Mouse (Mus musculus) small intestine, adult 2 months (tissue): ENCODE results near the gene Homer2.

Source experiments
- CTCF ChIP-seq: fragments of 200-500 bp; IDR thresholded peaks from 2 replicates; pipeline ENCODE4 v1.5.1; 2012; ENCODE audit warnings: low read depth, mild to moderate bottlenecking, control low read depth, inconsistent platforms, low read length, moderate library complexity, mixed read lengths; ENCODE audit not compliant: insufficient replicate concordance, insufficient read length; ENCODE audit errors: extremely low read depth
- POLR2A ChIP-seq: fragments of 200-500 bp; IDR thresholded peaks from 2 replicates; pipeline ENCODE4 v1.6.1; 2012; ENCODE audit warnings: low read depth, mild to moderate bottlenecking, control low read depth, inconsistent platforms, low read length, moderate library complexity

DNA sequence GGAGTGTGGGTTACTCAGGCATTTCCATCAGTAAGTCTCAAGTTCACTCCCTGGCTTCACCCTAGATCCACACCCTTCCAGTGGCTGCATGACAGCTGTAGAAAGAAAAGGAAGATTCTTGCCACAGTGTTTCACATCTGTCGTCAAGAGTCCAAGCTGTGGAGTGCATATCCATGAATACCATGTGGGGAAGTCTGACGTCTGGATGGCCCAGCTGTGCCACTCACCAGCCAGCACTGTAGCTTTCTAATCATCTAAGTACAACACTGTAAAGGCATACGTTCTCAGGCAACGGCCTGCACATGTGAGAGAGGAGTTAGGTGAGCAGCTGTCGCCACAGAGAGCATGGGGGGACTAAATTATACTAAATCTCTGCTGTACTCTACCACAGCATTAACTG lies 56.0 kb downstream of the Homer2 start:
- TF ChIP-seq CTCF (no peak), POLR2A (no peak)
